Mouse (Mus musculus): Measurements from ENCODE around the gene Gm49368. TPM values are rescaled to one million over a fixed set of nuclear protein-coding genes. Genes with fewer than 3 reads are reported as not detected.
"Not testable (repeated sequence)": the region's sequence is repeated elsewhere in the genome, so short reads cannot be mapped to it uniquely, and the experiment has no call there.

Gm49368 gene
- not detected for total RNA-seq (2021)

DNA sequence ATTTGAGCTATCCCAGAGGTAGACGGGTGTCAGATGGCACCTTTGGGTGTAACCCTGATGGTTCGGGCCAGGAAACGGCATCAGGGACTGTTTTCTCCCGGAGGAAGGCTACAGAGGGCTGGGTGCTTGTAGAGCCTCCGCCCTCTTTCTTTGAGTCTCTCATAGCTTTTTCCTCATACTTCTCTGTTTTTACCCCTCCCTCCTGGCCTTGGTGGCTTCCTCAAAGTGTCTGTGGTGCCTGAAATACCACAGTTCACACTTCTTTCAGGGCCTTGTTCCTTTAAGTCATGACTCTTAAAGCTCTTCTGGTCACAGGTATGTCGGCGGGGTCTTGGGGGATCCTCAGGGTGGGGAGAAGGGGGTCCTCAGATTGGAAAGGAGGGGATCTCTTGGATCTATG lies at the start of gene Gm49368, which contains the start of gene Itgam:
Gene Gm49368, plus strand, starts transcription at position 228 of the 400 bp plus-strand sequence.
Gene Itgam, plus strand, starts transcription at position 185 of the 400 bp plus-strand sequence.
- DNase-seq = no peak

DNA sequence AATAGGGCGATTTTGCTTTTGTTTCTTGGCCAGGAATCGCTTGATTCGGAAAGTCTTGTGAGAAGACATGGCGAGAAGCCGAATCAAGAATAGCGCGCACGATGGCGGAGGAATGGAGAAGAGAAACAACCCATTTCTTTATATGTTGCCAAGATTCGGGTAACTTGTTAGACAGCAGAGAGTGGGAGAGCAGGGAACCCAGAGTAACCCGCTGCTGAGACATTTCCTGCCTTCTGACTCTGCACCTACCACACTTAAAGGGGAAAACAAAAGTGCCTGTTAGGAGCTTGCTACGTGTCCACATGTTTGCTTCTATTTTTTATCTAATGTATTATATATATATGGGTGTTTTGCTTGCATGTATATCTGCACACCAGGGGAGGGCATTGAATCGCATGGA lies 49.4 kb upstream of the Gm49368 start:
- no peak for DNase-seq

DNA sequence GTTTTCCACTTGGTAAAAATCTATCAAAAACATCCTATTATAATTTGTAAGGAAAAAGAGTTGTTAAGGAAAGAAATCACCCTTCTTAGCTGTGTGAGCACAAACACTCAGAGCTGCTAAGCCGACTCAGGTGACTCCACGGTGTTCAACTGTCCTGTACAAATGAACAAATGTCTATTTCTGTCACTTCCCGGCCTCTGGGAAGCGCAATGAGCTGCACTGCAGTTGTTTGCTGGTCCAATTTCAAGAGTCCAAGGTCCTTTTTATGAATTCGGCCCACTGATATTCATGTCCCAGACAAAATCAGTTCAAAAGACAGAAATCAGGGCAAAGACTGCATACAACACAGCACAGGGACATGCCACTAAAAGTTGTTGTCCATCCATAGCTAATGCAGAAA lies 46.3 kb upstream of the Gm49368 start:
- not testable (repeated sequence) for DNase-seq

GRCm38 (mm10) chr7:128016650-128017049 lies 45.8 kb upstream of the Gm49368 start:
- DNase-seq = no peak

DNA sequence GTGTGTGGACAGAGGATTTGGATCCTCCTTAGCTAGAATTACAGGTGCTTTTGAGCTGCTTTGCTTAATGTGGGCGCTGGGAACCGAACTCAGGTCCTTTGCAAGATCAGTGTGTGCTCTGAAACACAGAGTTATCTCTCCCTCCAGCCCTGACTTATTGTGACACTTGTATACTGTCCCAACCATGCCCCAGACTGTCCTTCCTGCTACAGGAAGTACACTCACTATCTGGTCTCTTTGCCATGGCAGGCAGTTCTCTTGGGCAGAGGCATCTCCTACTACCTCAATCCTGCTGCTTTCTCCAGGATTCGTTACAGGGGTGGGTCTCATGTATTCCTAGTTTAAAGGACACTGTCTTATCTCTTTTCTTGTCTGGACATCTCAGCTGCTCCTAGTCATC lies 44.2 kb upstream of the Gm49368 start:
- DNase-seq = no peak

GRCm38 (mm10) chr7:128019187-128019586 lies 43.3 kb upstream of the Gm49368 start:
- DNase-seq = no peak

GRCm38 (mm10) chr7:128022974-128023373 lies 39.5 kb upstream of the Gm49368 start:
- DNase-seq = no peak

GRCm38 (mm10) chr7:128023565-128023964 lies 38.9 kb upstream of the Gm49368 start:
- DNase-seq = no peak

- no peak for DNase-seq
Measured at GRCm38 (mm10) chr7:128024364-128024763, 38.1 kb upstream of the Gm49368 start.

DNA sequence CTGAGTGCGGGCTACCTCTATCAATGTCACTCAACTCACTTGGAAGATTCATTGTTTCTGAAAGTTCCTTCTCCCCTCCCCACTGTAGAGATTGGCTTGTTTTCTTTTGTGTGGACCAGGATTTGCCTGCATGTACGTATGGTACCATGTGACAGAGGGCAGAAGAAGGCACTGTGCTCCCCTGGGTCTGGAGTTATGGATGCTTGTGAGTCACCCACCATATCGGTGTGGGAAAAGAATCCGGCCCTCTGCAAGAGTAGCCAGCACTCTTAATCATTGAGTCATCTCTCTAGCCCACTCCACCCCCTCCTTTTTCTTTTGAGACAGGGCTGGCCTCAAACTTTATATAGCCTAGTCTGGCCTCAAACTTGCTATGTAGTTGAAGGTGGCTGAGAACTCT lies 37.6 kb upstream of the Gm49368 start:
- DNase-seq = no peak

DNA sequence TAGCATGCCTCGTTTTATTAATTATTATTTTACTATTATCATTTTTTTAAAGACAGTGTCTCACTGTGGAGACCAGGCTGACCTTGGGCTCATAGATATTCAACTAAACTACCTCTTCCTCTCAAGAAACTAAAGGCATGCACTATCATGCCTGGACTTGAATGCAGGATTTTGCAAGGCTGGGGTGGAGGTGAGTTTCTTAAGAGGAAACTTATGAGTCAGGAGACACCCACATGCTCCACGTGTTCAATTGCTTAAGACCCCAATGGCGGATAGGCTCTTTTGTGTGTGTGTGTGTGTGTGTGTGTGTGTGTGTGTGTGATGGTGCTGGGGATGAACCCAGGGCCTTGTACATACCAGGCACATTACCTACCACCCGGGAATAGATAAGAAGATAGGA lies 37.1 kb upstream of the Gm49368 start:
- DNase-seq = no peak

GRCm38 (mm10) chr7:128031403-128031976 lies 31.0 kb upstream of the Gm49368 start:
- DNase-seq = peak; percentile 17

DNA sequence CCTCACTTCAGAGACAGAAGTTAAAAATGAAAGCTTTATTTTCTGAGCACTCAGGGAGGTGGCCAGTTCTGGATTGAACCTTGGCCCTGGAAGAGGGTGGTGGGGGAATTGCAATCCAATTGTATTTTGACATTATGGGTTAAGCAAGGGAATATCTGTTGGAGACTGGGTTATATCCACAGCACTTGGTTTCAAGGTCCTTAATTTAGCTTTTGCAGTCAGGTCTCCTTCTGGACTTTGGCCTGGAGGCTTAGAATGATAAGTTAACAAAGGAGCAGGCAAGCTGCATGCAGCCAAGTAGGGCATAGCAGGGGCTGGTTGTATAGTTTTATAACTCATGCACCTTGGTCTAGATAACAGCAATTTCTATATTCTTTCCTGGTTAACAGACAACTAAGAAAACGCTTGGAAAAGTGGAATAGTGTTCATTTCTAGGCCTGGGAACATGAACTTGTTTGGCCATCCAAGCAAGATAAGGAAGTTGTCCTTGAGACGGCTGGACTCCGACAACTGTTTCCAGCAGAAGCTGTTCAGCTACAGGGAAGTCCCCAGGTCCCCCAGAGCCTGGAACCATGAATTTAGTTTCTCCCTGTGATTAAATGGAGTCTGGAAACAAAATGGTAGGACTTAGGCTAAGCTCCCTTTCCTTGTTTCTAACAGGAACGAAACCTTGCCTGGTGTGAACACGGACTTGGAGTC lies 30.0 kb upstream of the Gm49368 start:
- DNase-seq = no peak

DNA sequence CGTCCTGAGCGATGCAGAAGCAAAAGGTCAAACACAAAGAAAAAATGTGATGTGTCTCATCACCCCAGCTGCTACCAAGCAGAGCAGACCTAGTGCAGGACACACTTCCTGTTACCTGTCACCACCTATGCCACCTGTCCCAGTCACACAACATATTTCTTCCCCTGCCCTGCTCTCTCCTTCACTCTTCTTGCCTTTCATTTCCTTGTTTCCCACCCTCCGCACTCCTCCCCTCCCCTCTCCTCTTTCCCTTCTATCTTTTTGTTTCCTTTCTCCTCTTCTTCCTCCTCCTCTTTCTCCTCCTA lies 29.5 kb upstream of the Gm49368 start:
- DNase-seq = no peak

DNA sequence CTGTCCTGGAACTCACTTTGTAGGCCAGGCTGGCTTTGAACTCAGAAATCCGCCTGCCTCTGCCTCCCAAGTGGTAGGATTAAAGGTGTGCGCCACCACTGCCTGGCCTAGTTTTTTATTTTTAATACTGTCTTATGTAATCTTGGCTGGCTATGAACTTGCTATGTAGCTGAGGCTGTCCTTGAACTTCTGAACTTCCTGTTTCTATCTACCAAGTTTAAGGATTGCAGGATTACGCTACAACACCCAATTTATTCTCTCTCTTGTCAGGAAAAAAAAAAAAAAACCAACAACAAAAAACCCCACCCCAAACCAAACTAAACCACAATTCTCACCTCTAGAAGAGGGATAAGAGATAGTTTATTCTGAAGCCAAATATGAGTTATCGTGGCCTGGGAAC lies 28.9 kb upstream of the Gm49368 start:
- no peak for DNase-seq

GRCm38 (mm10) chr7:128042161-128042820 lies 20.2 kb upstream of the Gm49368 start:
- DNase-seq = not testable (repeated sequence)

- DNase-seq = no peak
Measured at GRCm38 (mm10) chr7:128044142-128044785, 18.2 kb upstream of the Gm49368 start.

GRCm38 (mm10) chr7:128045640-128046039 lies 16.8 kb upstream of the Gm49368 start:
- no peak for DNase-seq

GRCm38 (mm10) chr7:128048819-128049218 lies 13.7 kb upstream of the Gm49368 start:
- DNase-seq = no peak

GRCm38 (mm10) chr7:128049254-128049653 lies 13.2 kb upstream of the Gm49368 start:
- DNase-seq = no peak

- DNase-seq = no peak
Measured at GRCm38 (mm10) chr7:128050739-128051138, 11.7 kb upstream of the Gm49368 start.

- no peak for DNase-seq
Measured at GRCm38 (mm10) chr7:128053061-128053460, 9.4 kb upstream of the Gm49368 start.

DNA sequence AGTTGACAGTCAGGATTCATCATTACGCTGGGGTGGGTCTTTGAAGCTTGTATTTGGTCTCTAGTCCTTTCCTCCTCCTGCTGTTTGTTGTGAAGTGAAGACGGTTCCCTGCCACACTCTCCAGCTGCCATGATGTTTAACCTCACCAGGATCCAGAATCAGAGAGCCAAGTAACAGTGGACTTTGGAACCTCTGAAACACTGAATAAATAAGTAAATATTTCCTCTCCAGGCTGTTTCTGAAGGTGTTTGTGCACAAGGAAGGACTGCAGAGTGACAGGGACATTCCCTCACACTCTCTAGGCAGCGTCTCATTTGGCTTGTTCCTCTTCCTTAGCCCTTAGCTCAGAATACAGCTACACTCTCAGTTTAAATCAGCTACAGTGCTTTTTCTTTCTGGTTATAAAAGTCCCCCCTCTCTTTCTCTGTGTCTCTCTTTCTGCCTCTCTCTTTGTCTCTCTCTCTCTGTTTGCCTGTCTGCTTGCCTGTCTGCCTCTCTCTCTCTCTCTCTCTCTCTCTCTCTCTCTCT lies 5.5 kb upstream of the Gm49368 start:
- no peak for DNase-seq
